Mouse (Mus musculus): ENCODE measurements around the gene Bola2.
"Not testable (repeated sequence)": the region's sequence is repeated elsewhere in the genome, so short reads cannot be mapped to it uniquely, and the experiment has no call there.

The Bola2 gene

GRCm38 (mm10) chr7:126695210-126695611, at the start of gene Bola2:
TSS of gene Bola2 (plus strand) at chr7:126695401.
- no peak for DNase-seq (ENCODE audit: extremely low spot score, low spot score)

- DNase-seq (ENCODE audit: extremely low spot score, low spot score), result no peak
Measured at GRCm38 (mm10) chr7:126645708-126646107, 49.5 kb upstream of the Bola2 start.

- DNase-seq (ENCODE audit: extremely low spot score, low spot score), result no peak
Measured at GRCm38 (mm10) chr7:126648486-126648885, 46.7 kb upstream of the Bola2 start.

DNA sequence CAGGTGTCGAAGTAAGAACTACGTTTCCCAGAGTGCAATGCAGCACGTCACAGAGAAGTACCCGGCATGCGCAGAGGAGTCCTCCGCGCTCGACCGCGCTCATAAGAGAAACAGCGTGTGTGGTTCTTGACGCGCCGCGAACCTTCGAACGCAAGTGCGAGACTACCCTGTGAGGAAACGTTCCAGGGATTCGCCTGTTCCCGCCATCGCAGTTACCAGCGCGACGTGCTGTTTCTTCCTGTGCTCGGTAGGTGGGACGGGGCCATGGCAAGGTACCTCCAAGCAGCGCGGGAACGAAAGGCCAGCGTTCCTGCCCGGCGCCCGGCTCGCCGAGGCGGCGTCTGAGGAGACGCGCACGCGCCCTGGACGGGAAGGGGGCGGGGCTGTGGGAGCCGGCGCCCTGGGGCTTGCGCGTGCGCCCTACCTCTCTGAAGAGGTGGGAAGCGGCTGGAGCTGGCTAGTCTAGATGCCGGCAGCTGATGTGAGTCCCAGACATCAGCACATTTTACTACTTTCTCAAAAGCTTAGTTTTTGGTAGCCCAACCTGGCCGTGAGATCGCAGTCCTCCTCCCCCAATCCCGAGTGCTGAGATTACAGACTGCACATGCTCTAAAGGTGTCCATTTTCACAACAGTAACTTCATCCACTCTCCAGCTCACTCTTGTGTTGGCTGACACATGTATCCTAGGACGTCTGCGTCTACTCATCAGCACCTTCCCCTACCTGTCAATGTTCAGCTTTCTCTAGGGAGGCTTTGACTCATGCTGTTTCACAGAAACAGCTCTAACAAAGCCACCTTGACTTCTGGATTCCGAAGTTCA, 45.8 kb upstream of the Bola2 start, which contains the start of gene Sgf29:
Gene Sgf29 (plus strand): TSS at position 79 of the 821 bp plus-strand sequence.
- peak; percentile 94 for DNase-seq (ENCODE audit: extremely low spot score, low spot score)

DNA sequence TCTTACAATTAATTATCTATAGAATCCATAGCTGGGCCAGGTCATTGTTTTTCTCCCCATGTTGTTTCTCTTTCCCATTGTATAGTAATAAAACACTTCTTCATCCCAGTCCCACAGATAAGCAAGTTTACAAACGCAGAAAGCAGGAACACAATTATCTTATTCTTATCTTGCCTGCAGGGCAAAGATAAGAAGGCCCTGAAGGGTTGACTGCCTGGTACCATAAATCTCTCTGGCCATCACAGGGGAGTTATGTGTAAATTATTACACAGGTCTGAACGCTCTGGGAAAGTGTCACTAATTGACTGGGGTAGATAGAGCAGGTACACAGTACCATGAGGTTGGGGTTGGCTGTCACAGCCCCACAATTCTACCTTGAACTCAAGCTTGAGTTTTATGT, 44.3 kb upstream of the Bola2 start:
- DNase-seq (ENCODE audit: extremely low spot score, low spot score), result no peak

GRCm38 (mm10) chr7:126653991-126654390, 41.2 kb upstream of the Bola2 start:
- DNase-seq (ENCODE audit: extremely low spot score, low spot score), result no peak

DNA sequence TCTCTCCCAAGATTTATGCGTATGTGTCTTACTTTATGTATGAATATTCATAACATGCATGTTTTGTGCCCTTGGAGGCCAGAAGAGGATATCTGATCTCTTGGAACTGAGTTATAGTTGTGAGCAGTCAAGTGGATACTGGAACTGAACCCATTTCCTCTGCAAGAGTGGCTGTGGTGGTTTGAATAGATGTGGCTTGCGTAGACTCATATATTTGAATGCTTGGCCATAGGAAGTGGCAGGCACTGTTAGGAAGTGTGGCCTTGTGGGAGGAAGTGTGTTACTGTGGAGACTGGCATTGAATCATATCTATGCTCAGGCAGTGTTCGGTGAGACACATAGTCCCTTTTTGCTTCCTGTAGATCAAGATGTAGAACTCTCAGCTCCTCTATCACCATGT, 39.5 kb upstream of the Bola2 start:
- no peak for DNase-seq (ENCODE audit: extremely low spot score, low spot score)

DNA sequence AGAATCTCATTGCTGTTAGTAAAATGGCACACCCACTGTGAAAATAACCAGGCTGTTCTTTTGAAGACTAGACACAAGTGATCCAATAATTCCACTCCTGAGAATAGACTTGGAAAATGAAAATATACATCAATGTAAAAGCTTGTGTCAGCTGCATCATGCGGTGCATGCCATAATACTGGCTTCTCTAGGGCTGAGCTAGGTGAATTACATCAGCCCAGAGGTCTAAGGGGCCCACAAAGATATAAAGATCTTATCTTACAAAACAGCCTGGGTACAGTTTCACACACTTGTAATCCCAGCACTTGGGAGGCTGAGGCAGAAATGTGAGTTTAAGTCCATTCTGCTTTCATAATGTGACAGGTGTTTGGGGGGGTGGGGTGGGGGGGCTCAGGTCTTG, 37.7 kb upstream of the Bola2 start:
- DNase-seq (ENCODE audit: extremely low spot score, low spot score), result no peak

DNA sequence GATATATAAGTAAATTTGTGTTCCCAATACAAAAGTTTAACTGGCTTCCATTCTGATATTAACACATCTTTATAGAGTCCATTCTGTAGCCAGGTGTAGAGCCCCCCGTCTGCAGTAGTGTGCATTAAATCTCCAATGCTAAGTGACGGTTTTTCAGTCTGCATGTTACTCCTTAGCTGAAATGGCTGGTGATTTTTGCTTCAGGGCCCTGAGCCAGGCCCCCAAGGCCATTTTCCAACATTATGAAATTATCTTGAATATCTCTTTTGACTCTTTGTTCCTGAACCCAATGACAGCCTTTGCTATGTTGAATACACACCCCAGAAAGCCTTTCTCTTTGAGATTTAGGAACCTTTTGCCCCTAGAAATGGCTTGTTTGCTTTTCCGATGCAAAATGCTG, 35.4 kb upstream of the Bola2 start:
- no peak for DNase-seq (ENCODE audit: extremely low spot score, low spot score)

- no peak for DNase-seq (ENCODE audit: extremely low spot score, low spot score)
Measured at GRCm38 (mm10) chr7:126663646-126664045, 31.6 kb upstream of the Bola2 start.

DNA sequence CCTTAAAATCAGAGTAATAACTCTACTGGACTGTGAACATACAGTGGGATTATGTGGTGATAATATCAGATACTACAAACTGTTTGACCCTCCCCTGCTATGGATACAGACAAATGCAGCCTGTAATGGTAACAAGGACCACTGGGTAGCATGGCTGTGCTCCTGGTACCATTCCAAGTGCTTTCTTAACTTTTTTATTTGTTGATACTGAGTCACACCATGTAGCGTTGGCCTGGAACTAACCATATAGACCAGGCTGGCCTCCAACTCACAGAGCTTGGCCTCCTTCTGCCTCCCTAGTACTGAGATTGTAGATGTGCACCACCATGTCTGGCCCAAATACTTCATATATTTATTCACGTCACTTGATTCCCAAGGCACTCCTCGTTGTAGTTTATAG, 29.9 kb upstream of the Bola2 start:
- no peak for DNase-seq (ENCODE audit: extremely low spot score, low spot score)

- no peak for DNase-seq (ENCODE audit: extremely low spot score, low spot score)
Measured at GRCm38 (mm10) chr7:126667495-126668090, 27.6 kb upstream of the Bola2 start.

- DNase-seq (ENCODE audit: extremely low spot score, low spot score), result no peak
Measured at GRCm38 (mm10) chr7:126668452-126668851, 26.7 kb upstream of the Bola2 start.

- DNase-seq (ENCODE audit: extremely low spot score, low spot score), result no peak
Measured at GRCm38 (mm10) chr7:126670152-126670551, 25.0 kb upstream of the Bola2 start.

GRCm38 (mm10) chr7:126672111-126672510, 23.1 kb upstream of the Bola2 start:
- DNase-seq (ENCODE audit: extremely low spot score, low spot score), result no peak

GRCm38 (mm10) chr7:126675104-126675503, 20.1 kb upstream of the Bola2 start:
- DNase-seq (ENCODE audit: extremely low spot score, low spot score), result no peak

- no peak for DNase-seq (ENCODE audit: extremely low spot score, low spot score)
Measured at GRCm38 (mm10) chr7:126676207-126676606, 19.0 kb upstream of the Bola2 start, which contains the start of gene Sult1a1. TSS of gene Sult1a1 (minus strand) at chr7:126676432.

- no peak for DNase-seq (ENCODE audit: extremely low spot score, low spot score)
Measured at GRCm38 (mm10) chr7:126676631-126677220, 18.5 kb upstream of the Bola2 start.

GRCm38 (mm10) chr7:126678545-126679341, 16.5 kb upstream of the Bola2 start:
- no peak for DNase-seq (ENCODE audit: extremely low spot score, low spot score)

DNA sequence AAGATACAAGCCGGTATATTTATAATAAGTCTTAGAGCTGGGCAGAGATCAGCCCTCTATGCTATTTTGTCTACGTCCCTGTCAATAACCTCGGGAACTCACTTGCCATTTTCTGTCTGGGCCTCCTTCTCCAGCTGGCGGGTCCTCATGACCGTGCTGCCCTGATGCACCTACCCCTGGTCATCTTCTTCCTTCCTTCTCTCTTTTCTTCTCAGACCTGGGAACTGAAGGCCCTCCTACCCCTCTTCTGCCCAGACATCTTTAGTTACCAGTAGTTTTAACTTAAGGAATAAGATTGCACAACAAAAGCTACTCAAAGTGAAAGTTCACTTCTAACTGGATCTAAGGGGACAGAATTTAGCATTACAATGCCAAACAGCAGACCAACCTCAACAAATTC, 15.5 kb upstream of the Bola2 start:
- no peak for DNase-seq (ENCODE audit: extremely low spot score, low spot score)

- no peak for DNase-seq (ENCODE audit: extremely low spot score, low spot score)
Measured at GRCm38 (mm10) chr7:126681221-126681620, 14.0 kb upstream of the Bola2 start.

DNA sequence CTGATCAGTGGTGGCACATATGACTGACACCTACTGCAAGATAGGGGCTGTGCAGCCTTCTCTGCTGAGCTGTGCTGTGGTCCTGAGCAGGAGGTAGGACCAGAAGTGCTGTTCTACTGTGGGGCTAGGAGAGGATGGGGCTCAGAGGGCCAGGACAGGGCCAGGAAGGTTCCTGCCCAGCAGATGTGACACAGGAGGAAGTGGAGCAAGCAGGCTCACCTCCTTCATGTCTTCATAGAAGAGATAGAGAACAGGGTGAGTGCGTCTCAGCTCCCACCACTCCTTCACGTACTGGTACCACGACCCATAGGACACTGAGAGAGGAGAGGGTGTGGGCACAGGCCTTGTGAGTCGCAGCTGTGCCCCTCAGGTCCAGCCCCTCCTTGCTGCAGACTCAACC, 7.0 kb upstream of the Bola2 start:
- not testable (repeated sequence) for DNase-seq (ENCODE audit: extremely low spot score, low spot score)
